Mouse (Mus musculus): ENCODE measurements around the gene 1700001K19Rik. TPM values are rescaled to one million over a fixed set of nuclear protein-coding genes. Genes with fewer than 3 reads are reported as not detected.
"Not testable (repeated sequence)": the region's sequence is repeated elsewhere in the genome, so short reads cannot be mapped to it uniquely, and the experiment has no call there.

The 1700001K19Rik gene
- not detected for total RNA-seq (2021)
- long read RNA-seq, experiment 1: 0 reads
- long read RNA-seq, experiment 2: 0 reads

- intact Hi-C loops (cut with DNase I): no loop called here
- no peak for DNase-seq
Measured at GRCm38 (mm10) chr12:110682561-110683299, at the start of gene 1700001K19Rik. TSS of gene 1700001K19Rik (minus strand) at chr12:110682619.

- intact Hi-C loops (cut with DNase I): no loop called here
- DNase-seq: no peak
Measured at GRCm38 (mm10) chr12:110726428-110726827, 44.0 kb upstream of the 1700001K19Rik start.

GRCm38 (mm10) chr12:110725489-110725888 lies 43.1 kb upstream of the 1700001K19Rik start:
- intact Hi-C loops (cut with DNase I): no loop called here
- no peak for DNase-seq

- intact Hi-C loops (cut with DNase I): no loop called here
- DNase-seq: no peak
Measured at GRCm38 (mm10) chr12:110725051-110725450, 42.6 kb upstream of the 1700001K19Rik start.

GRCm38 (mm10) chr12:110716004-110716403 lies 33.6 kb upstream of the 1700001K19Rik start:
- intact Hi-C loops (cut with DNase I): no loop called here
- no peak for DNase-seq

DNA sequence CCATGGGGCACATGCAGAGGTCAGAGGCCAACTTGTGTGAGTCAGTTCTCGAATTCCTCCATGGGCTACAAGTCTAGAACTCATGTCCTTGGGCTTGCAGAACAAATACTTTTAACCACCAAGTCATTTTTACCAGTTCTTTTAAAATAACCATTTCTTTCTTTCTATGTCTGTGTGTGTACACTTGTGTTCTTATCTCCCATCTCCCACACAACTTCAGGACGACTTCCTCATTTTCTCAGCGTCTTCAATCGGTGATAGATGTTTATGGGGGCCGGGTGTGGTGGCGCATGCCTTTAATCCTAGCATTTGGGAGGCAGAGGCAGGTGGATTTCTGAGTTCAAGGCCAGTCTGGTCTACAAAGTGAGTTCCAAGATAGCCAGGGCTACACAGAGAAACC lies 31.8 kb upstream of the 1700001K19Rik start:
- DNase-seq: no peak
- intact Hi-C loops (cut with DNase I): no loop called here

DNA sequence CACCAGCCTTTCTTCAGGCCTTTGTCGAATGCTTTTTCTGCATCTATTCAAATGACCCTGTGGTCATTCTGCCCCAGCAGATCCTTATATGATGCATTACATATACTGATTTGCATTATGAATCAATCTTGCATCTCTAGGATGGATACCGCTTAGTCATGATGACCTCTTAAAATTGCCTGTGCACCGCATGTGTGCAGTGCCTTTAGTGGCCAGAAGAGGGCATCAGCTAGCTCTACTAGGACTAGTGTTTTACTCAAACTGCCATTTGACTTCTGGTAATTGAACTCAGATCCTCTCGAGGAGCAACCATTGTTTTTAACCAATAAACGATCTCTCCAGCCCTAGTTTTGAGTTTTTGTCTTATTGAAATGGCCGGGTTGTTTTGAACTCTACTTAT lies 31.4 kb upstream of the 1700001K19Rik start:
- DNase-seq: no peak
- intact Hi-C loops (cut with DNase I): no loop called here

- intact Hi-C loops (cut with DNase I): no loop called here
Measured at GRCm38 (mm10) chr12:110711270-110711669, 28.9 kb upstream of the 1700001K19Rik start.

DNA sequence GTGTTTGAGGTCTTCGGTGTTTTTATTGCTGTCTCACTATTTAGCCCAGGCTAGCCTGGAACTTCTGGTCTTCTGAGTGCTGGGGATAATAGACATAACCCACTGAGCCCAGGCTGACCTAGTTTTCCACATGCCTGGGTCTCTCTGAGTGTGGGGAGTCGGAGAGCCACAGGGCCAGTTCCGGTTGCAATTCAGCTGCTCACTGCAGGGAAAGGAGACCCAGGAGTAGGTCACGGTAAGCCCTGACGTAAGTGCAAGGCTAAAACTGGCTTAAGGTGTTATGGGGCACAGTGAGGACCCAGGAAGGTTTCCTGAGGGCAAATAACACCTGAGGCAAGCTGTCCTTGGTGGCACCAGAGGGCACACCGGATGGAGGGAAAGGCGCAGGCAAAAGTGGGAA lies 25.0 kb upstream of the 1700001K19Rik start:
- DNase-seq: no peak
- intact Hi-C loops (cut with DNase I): loop anchor here (10.0 kb wide), 1 partner anchor 253 kb away; no protein-coding TSS in a partner anchor

More at GRCm38 (mm10) chr12:110711270-110711669, 28.9 kb upstream of the 1700001K19Rik start:
- no peak for DNase-seq

DNA sequence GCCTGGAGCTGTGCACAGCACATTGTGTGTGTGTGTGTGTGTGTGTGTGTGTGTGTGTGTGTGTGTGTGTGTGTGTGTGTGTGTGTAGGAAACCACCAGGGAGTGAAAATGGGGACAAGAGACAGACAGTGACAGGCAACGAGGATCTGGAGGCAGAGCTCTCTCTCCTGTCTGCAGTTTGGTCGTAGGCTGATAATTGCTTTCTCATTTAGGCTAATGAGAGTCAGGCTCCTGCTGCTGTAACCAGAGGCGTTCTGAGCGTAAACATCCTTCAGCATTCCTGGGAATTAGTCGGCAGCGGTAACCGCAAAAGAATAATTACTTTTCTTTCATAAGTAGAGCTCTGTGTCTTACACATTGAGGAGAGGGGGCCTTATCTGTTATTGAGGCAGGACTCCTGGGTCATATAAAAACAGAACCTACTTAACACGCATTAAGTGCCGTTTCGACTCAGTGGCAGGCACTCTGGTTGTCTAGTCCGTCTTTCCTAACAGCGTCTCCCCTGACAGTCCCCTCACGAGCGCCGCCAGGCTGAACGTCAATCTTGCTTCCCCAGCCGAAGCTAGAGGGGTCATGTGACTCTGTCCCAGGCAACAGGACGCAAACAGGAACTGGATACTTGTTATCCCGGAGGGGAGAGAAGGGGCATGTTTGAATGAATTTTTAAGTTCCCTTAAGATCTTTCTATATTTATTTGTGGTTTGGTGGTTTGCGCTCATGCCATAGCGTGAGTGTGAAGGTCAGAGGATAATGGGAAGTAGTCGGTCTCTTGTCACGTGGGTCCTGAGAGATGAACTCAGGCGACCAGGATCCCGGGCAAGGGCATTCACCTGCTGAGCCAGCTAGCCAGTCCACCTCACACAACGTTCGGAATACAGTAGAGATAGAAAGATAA lies 24.2 kb upstream of the 1700001K19Rik start:
- DNase-seq: peak; percentile 65 to 70
- intact Hi-C loops (cut with DNase I): loop anchor here (10.0 kb wide), 1 partner anchor 252 kb away; no protein-coding TSS in a partner anchor

GRCm38 (mm10) chr12:110705419-110705818 lies 23.0 kb upstream of the 1700001K19Rik start:
- not testable (repeated sequence) for DNase-seq
- intact Hi-C loops (cut with DNase I): loop anchor here (10.0 kb wide), 1 partner anchor 251 kb away; no protein-coding TSS in a partner anchor

DNA sequence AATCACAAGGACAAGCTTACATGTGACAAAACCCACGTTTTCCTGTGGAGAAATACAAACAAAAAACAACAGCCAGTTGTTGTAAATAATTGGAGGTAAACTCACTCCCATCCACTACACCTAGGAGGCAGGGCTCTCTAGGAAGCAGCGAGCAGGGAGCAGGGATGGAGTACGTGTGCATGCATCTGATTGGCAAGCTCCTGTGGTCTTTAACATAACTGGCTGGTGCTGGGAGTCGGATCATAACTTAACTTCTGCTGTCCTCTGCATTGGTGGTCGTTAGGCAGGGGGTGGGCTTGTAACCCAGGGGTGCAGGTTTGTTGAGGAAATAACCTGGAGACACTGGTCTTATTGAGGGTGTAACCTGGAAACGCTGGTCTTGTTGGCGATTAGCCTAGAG lies 21.3 kb upstream of the 1700001K19Rik start:
- intact Hi-C loops (cut with DNase I): loop anchor here (2.0 to 10.0 kb wide), 3 partner anchors 105 to 283 kb away; no protein-coding TSS in a partner anchor
- no peak for DNase-seq

DNA sequence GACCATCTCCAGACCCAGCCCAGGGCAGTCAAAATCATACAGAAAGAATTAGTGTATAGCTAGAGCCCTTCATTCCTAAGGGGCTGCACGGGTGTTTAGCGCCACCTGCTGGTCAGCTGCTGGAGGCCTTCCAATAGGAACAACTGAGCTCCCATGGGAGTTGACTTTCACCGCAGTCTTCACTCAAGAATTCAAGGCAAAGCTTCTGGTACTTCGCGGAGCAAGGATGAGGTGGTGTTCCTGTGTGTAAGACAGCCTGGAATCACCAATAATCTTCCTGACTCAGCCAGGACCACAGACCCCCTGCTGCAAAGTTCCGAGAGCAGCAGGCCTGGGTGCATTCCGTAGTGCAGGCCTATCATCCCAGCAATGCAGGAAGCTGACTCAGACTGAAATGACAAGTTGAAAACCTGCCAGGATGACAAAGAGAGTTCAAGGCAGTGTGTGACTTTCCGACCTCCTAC lies 20.6 kb upstream of the 1700001K19Rik start:
- DNase-seq: peak; percentile 91 to 94
- intact Hi-C loops (cut with DNase I): loop anchor here (2.0 to 10.0 kb wide), 3 partner anchors 104 to 282 kb away; no protein-coding TSS in a partner anchor

DNA sequence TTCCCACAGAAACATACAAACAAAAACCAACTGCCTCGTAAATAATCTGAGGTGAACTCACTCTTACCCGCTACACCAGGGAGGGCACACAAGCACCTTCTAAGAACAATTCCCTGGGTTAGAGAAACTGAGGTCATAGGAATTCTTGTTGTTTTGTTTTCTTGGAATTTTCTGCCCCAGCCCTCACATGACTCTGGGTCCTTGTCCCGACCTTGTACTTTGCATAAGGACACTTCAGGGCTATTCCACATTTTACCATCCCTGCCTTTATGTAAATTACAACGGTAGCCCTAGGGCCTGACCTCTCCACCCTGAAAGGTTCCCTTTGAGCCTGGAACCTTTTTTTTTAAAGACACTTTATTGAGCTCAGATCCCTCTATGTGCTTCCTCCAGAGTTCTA lies 20.1 kb upstream of the 1700001K19Rik start, which contains the start of gene Hsp90aa1:
TSS of gene Hsp90aa1 (minus strand) at position 173 of the 400 bp plus-strand sequence.
- DNase-seq: no peak
- intact Hi-C loops (cut with DNase I): loop anchor here (2.0 to 10.0 kb wide), 3 partner anchors 104 to 282 kb away; no protein-coding TSS in a partner anchor

DNA sequence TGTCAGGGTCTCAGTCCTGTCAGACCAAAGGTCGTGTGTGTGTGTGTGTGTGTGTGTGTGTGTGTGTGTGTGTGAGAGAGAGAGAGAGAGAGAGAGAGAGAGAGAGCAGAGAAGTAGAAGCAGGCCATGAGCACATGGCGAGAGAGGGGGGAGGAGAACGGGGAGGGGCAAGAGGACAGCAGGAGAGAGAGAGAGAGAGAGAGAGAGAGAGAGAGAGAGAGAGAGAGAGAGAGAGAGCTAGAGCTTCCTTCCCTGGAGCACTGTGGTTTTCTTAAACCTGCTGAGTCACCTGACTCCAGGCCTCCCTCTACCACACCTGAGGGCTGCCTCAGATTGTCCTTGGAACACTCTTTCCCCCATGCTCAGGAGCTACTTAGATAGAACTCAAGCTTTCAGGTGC lies 18.9 kb upstream of the 1700001K19Rik start:
- intact Hi-C loops (cut with DNase I): loop anchor here (10.0 kb wide), 1 partner anchor 247 kb away; no protein-coding TSS in a partner anchor
- DNase-seq: not testable (repeated sequence)

DNA sequence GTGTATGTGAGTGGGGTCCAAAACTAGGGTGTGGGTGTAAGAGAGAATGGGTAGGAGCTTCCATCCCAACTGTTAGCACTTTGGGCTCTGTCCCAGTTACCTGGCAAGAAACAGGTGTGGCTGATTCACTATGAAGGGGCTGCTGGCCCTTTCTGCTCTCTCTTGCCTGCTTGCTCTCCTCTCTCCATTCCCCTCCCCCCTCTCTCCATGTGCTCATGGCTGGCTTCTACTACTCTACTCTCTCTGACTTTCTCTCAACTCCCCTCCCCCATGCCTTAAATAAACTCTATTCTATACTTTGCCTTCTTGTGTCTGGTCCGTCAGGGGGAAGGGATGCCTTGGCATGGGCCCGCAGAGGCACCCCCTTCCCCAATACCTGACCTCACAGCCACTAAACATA lies 18.3 kb upstream of the 1700001K19Rik start:
- intact Hi-C loops (cut with DNase I): loop anchor here (10.0 kb wide), 1 partner anchor 246 kb away; no protein-coding TSS in a partner anchor
- DNase-seq: no peak

DNA sequence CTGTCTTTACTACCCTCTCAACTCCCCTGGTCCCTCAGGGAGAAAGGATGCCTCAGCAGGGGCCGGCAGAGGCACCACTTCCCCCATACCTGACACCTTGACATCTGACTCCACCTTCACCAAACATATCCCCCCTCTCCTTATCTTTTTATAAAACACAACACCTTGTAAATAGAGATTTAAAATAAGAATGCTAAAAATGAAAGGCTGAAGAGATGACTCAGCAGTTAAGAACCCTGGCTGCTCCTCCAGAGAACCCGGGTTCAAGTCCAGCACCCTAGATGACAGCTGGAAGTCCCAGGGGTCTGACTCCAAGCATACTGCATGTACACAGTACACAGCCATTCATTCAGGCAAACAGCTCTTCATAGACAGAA lies 16.7 kb upstream of the 1700001K19Rik start:
- intact Hi-C loops (cut with DNase I): no loop called here
- DNase-seq: no peak

- DNase-seq: no peak
- intact Hi-C loops (cut with DNase I): no loop called here
Measured at GRCm38 (mm10) chr12:110698523-110699170, 16.2 kb upstream of the 1700001K19Rik start.

GRCm38 (mm10) chr12:110698080-110698479 lies 15.7 kb upstream of the 1700001K19Rik start:
- intact Hi-C loops (cut with DNase I): no loop called here
- no peak for DNase-seq

- intact Hi-C loops (cut with DNase I): no loop called here
- no peak for DNase-seq
Measured at GRCm38 (mm10) chr12:110697457-110697856, 15.0 kb upstream of the 1700001K19Rik start.

All from heart, postnatal 14 days (tissue).